Mouse (Mus musculus): ENCODE data around the gene Numb. TPM values are rescaled to one million over a fixed set of nuclear protein-coding genes. Genes with fewer than 3 reads are reported as not detected.

Gene Numb
- total and polyA plus RNA-seq, 3 experiments = 8.4 to 14.6 TPM; not detected in 1

- H3K4me3 ChIP-seq (ENCODE audit: control insufficient read depth in 1 of 2, insufficient read depth in 1 of 2, low read depth in 2 of 2, low read length in 2 of 2) = no peak overlapping the region
- no peaks in the 10 kb centered on the region for H3K9me3 ChIP-seq (replicated peaks; ENCODE audit: insufficient read depth, low read length)
- no peak overlapping the region for H3K9ac ChIP-seq (ENCODE audit: control insufficient read depth, low read depth, low read length, poor library complexity, severe bottlenecking)
- H3K79me2 ChIP-seq (ENCODE audit: control insufficient read depth, insufficient read depth, low read length, poor library complexity) = no peaks in the 10 kb centered on the region
- no peaks in the 10 kb centered on the region for H3K27me3 ChIP-seq (ENCODE audit: control insufficient read depth in 1 of 2, insufficient read depth in 2 of 2, low read length in 2 of 2)
- H3K27ac ChIP-seq (ENCODE audit: control insufficient read depth, low read depth, low read length) = peak overlapping the region; percentile 68
- peak; percentile 69 for DNase-seq (ENCODE audit: low read depth, low spot score)
- H3K4me1 ChIP-seq (ENCODE audit: control insufficient read depth in 1 of 2, insufficient read depth in 2 of 2, low read length in 2 of 2) = peaks cover 14 to 19% of the 10 kb centered on the region in 2 experiments
- H3K36me3 ChIP-seq (ENCODE audit: control insufficient read depth in 1 of 2, insufficient read depth in 2 of 2, low read length in 2 of 2) = peaks cover 0 to 22% of the 10 kb centered on the region in 2 experiments; a peak in 2 of 4 replicates
- TF ChIP-seq ZMIZ1 (IDR thresholded peaks at IDR 0.05; ENCODE audit: low read depth, low read length) = no peak
- no peak for TF ChIP-seq CTCF (IDR thresholded peaks at IDR 0.05 in 2 of 3, conservative IDR thresholded peaks at IDR 0.05 in 1 of 3; ENCODE audit: control insufficient read depth in 1 of 3, insufficient read depth in 1 of 3, low read depth in 2 of 3, low read length in 3 of 3, poor library complexity in 1 of 3, severe bottlenecking in 1 of 3)
- TF ChIP-seq HCFC1 (IDR thresholded peaks at IDR 0.05; ENCODE audit: low read depth, low read length) = no peak
- TF ChIP-seq MYB (IDR thresholded peaks at IDR 0.05; ENCODE audit: low read depth, low read length) = no peak
- no peak for TF ChIP-seq MAX (IDR thresholded peaks at IDR 0.05; ENCODE audit: low read length)
- TF ChIP-seq MAZ (IDR thresholded peaks at IDR 0.05; ENCODE audit: low read depth, low read length) = no peak
- TF ChIP-seq SMC3 (IDR thresholded peaks at IDR 0.05; ENCODE audit: low read depth, low read length) = no peak
- TF ChIP-seq SIN3A (IDR thresholded peaks at IDR 0.05; ENCODE audit: low read length) = peak; percentile 60
- peak; percentile 49 to 89 for TF ChIP-seq EP300 (IDR thresholded peaks at IDR 0.05; ENCODE audit: low read depth in 1 of 2, low read length in 2 of 2)
- TF ChIP-seq TCF12 (IDR thresholded peaks at IDR 0.05; ENCODE audit: low read depth, low read length) = 0 out of 2 replicates have a peak, but pooled peaks have one; percentile 44
- TF ChIP-seq RCOR1 (IDR thresholded peaks at IDR 0.05; ENCODE audit: low read depth, low read length) = peak; percentile 73
- TF ChIP-seq JUND (IDR thresholded peaks at IDR 0.05; ENCODE audit: low read depth, low read length) = no peak
- no peak for TF ChIP-seq ZNF384 (IDR thresholded peaks at IDR 0.05; ENCODE audit: low read depth, low read length)
- 0 out of 2 replicates have a peak, but pooled peaks have one; percentile 14 for TF ChIP-seq ELF1 (IDR thresholded peaks at IDR 0.05; ENCODE audit: low read depth, low read length)
- no peak for TF ChIP-seq RAD21 (IDR thresholded peaks at IDR 0.05; ENCODE audit: low read depth, low read length)
- no peak for TF ChIP-seq MEF2A (IDR thresholded peaks at IDR 0.05; ENCODE audit: extremely low read depth, insufficient replicate concordance, low read depth, low read length, poor library complexity, severe bottlenecking)
- TF ChIP-seq UBTF (IDR thresholded peaks at IDR 0.05; ENCODE audit: borderline replicate concordance, insufficient read depth, low read depth, low read length) = no peak
- TF ChIP-seq CHD2 (IDR thresholded peaks at IDR 0.05; ENCODE audit: low read length) = no peak
- no peak for TF ChIP-seq KAT2A (conservative IDR thresholded peaks at IDR 0.05; ENCODE audit: low read depth, low read length)
- no peak for TF ChIP-seq TAL1 (IDR thresholded peaks at IDR 0.05; ENCODE audit: low read length)
- peak; percentile 91 for TF ChIP-seq GATA1 (IDR thresholded peaks at IDR 0.05; ENCODE audit: low read depth, low read length)
- no peak for TF ChIP-seq E2F4 (IDR thresholded peaks at IDR 0.05; ENCODE audit: borderline replicate concordance, low read depth, low read length)
- TF ChIP-seq CHD1 (IDR thresholded peaks at IDR 0.05; ENCODE audit: low read depth, low read length) = no peak
- TF ChIP-seq USF1 (IDR thresholded peaks at IDR 0.05; ENCODE audit: low read depth, low read length) = no peak
- no peak for TF ChIP-seq MXI1 (IDR thresholded peaks at IDR 0.05; ENCODE audit: low read depth, low read length)
- TF ChIP-seq NRF1 (IDR thresholded peaks at IDR 0.05; ENCODE audit: insufficient read depth, low read depth, low read length, poor library complexity, severe bottlenecking) = no peak
- TF ChIP-seq MYC (IDR thresholded peaks at IDR 0.05; ENCODE audit: low read depth, low read length) = 0 out of 2 replicates have a peak, but pooled peaks have one; percentile 26
- peak; percentile 15; the same call in 1 of the 2 replicates for TF ChIP-seq MAFK (IDR thresholded peaks at IDR 0.05; ENCODE audit: borderline replicate concordance, low read depth, low read length)
- peak; percentile 67 for TF ChIP-seq ETS1 (IDR thresholded peaks at IDR 0.05; ENCODE audit: low read depth, low read length)
- TF ChIP-seq POLR2AphosphoS5 (IDR thresholded peaks at IDR 0.05; ENCODE audit: borderline replicate concordance, low read depth, low read length) = no peak
- TF ChIP-seq BHLHE40 (IDR thresholded peaks at IDR 0.05; ENCODE audit: borderline replicate concordance, low read depth, low read length) = no peak
- TF ChIP-seq TBP (IDR thresholded peaks at IDR 0.05; ENCODE audit: low read depth, low read length) = no peak
- TF ChIP-seq POLR2A (IDR thresholded peaks at IDR 0.05; ENCODE audit: control insufficient read depth in 1 of 2, insufficient read depth in 1 of 2, low read depth in 1 of 2, low read length in 2 of 2, poor library complexity in 1 of 2) = no peak
- TF ChIP-seq ZC3H11A (IDR thresholded peaks at IDR 0.05; ENCODE audit: low read depth, low read length) = no peak
- TF ChIP-seq POLR2AphosphoS2 (IDR thresholded peaks at IDR 0.05; ENCODE audit: low read length) = no peak
- no peak for TF ChIP-seq USF2 (IDR thresholded peaks at IDR 0.05; ENCODE audit: borderline replicate concordance in 1 of 2, insufficient read depth in 1 of 2, low read depth in 1 of 2, low read length in 2 of 2)
- no peak for TF ChIP-seq GABPA (IDR thresholded peaks at IDR 0.05; ENCODE audit: low read depth, low read length)
Measured at GRCm38 (mm10) chr12:83929186-83929804, 7.6 kb upstream of the Numb start.

Measured in MEL (cell line).